Mouse (Mus musculus) activated CD4-positive, CD25-positive, alpha-beta regulatory T cell, adult 4 months (primary cell): Measurements from ENCODE around the gene Timm8b. TPM values are rescaled to one million over a fixed set of nuclear protein-coding genes. Genes with fewer than 3 reads are reported as not detected.
A peak's percentile ranks its signal among the peaks of the same experiment; 100 is the strongest.
"Not testable (repeated sequence)": the region's sequence is repeated elsewhere in the genome, so short reads cannot be mapped to it uniquely, and the experiment has no call there.

ENCODE experiments used
- ATAC-seq: one replicate; pipeline ENCODE4 v1.8.0; 2017
- polyA plus RNA-seq, 2 experiments: library from polyadenylated mRNA; unstranded; fragments of 100-300 nt; shearing (Covaris generic); gene quantifications; one replicate each; pipeline ENCODE4 v1.2.1; 2017

The Timm8b gene
- polyA plus RNA-seq, 2 experiments from 2014 or later, result 118 to 128 TPM

GRCm38 (mm10) chr9:50602055-50602845 lies 1.5 kb upstream of the Timm8b start:
- ATAC-seq, result no peak

- ATAC-seq, result peak; percentile 44
Measured at GRCm38 (mm10) chr9:50603998-50604324, 251 bp downstream of the Timm8b start.

GRCm38 (mm10) chr9:50604338-50604737 lies 628 bp downstream of the Timm8b start:
- peak; percentile 7 for ATAC-seq

GRCm38 (mm10) chr9:50612115-50612514 lies 8.4 kb downstream of the Timm8b start:
- no peak for ATAC-seq

GRCm38 (mm10) chr9:50616161-50616560 lies 12.5 kb downstream of the Timm8b start:
- ATAC-seq, result no peak

GRCm38 (mm10) chr9:50616766-50617603 lies 13.3 kb downstream of the Timm8b start, which contains the start of the genes Pih1d2 and Nkapd1:
TSS of gene Pih1d2 (plus strand) at chr9:50617321.
TSS of gene Nkapd1 (minus strand) at chr9:50617464.
- ATAC-seq, result peak; percentile 85

- ATAC-seq, result no peak
Measured at GRCm38 (mm10) chr9:50617794-50618330, 14.2 kb downstream of the Timm8b start.

- not testable (repeated sequence) for ATAC-seq
Measured at GRCm38 (mm10) chr9:50630903-50631302, 27.2 kb downstream of the Timm8b start.

- no peak for ATAC-seq
Measured at GRCm38 (mm10) chr9:50632016-50632688, 28.4 kb downstream of the Timm8b start.

- ATAC-seq, result no peak
Measured at GRCm38 (mm10) chr9:50633059-50633458, 29.3 kb downstream of the Timm8b start.

- no peak for ATAC-seq
Measured at GRCm38 (mm10) chr9:50634270-50634669, 30.6 kb downstream of the Timm8b start.

- ATAC-seq, result no peak
Measured at GRCm38 (mm10) chr9:50646826-50647370, 43.2 kb downstream of the Timm8b start.

GRCm38 (mm10) chr9:50650503-50650902 lies 46.8 kb downstream of the Timm8b start:
- no peak for ATAC-seq

Other genes starting within 250 kb of the Timm8b start
- under 1 TPM in 1 of 2 experiments, not detected in 1; 0.20 TPM for gene Plet1, start 109.4 kb upstream of the Timm8b start, polyA plus RNA-seq
- gene Pts, start 75.2 kb upstream of the Timm8b start, polyA plus RNA-seq, result 100 to 1,000 TPM; 117 to 121 TPM
- gene Il18, start 49.1 kb upstream of the Timm8b start, polyA plus RNA-seq, result 1 to 10 TPM; 3.4 to 3.9 TPM
- gene Bco2, start 48.7 kb upstream of the Timm8b start, polyA plus RNA-seq, result under 1 TPM; 0.45 to 0.56 TPM
- gene Tex12, start 42.6 kb upstream of the Timm8b start, polyA plus RNA-seq, result not detected
- 100 to 1,000 TPM; 176 to 199 TPM for gene Sdhd, start 98 bp upstream of the Timm8b start, polyA plus RNA-seq
- under 1 TPM; 0.36 to 0.43 TPM for gene Pih1d2, start 13.4 kb downstream of the Timm8b start, polyA plus RNA-seq
- gene Nkapd1, start 13.6 kb downstream of the Timm8b start, polyA plus RNA-seq, result 10 to 100 TPM; 19.5 to 27.7 TPM
- 10 to 100 TPM; 15.8 to 18.2 TPM for gene Dlat, start 55.9 kb downstream of the Timm8b start, polyA plus RNA-seq
- gene Dixdc1, start 135.6 kb downstream of the Timm8b start, polyA plus RNA-seq, result under 1 TPM in 1 of 2 experiments, not detected in 1; 0.60 TPM
- not detected for gene 2310030G06Rik, start 142.6 kb downstream of the Timm8b start, polyA plus RNA-seq
- gene Cryab, start 147.4 kb downstream of the Timm8b start, polyA plus RNA-seq, result 1 to 10 TPM; 3.7 to 4.5 TPM
- gene Hspb2, start 148.4 kb downstream of the Timm8b start, polyA plus RNA-seq, result 1 to 10 TPM in 1 of 2 experiments, not detected in 1; 1.3 TPM
- 1 to 10 TPM; 6.5 to 7.5 TPM for gene Fdxacb1, start 164.3 kb downstream of the Timm8b start, polyA plus RNA-seq
- gene Alg9, start 171.1 kb downstream of the Timm8b start, polyA plus RNA-seq, result 1 to 10 TPM; 7.4 to 7.9 TPM
- 10 to 100 TPM; 14.1 to 16.4 TPM for gene 1110032A03Rik, start 171.6 kb downstream of the Timm8b start, polyA plus RNA-seq
- 10 to 100 TPM; 59.3 to 72.1 TPM for gene Ppp2r1b, start 241.4 kb downstream of the Timm8b start, polyA plus RNA-seq